Mouse (Mus musculus) CH12.LX (cell line): ENCODE results near the gene Nhsl1. TPM values are rescaled to one million over a fixed set of nuclear protein-coding genes. Genes with fewer than 3 reads are reported as not detected.

Source experiments
- DNase-seq: peaks from one replicate; pipeline ENCODE4 v3.0.0-alpha.2; 2013; ENCODE audit errors: extremely low read depth
- H3K27ac ChIP-seq: 2 replicates; pipeline ENCODE4 v1.5.1; 2012; ENCODE audit warnings: low read depth, mild to moderate bottlenecking, control low read depth, moderate library complexity; ENCODE audit not compliant: insufficient read depth
- H3K27me3 ChIP-seq: replicated peaks from 2 replicates; pipeline ENCODE3; 2012; ENCODE audit warnings: inconsistent platforms
- H3K36me3 ChIP-seq, 2 experiments: replicated peaks in 1 of 2; 2 replicates each; pipeline versions ENCODE3 to v1.6.1; 2012; ENCODE audit warnings: inconsistent platforms in 1 of 2, low read length in 1 of 2, mild to moderate bottlenecking in 1 of 2, mixed read lengths in 1 of 2, moderate library complexity in 1 of 2; ENCODE audit not compliant: control insufficient read depth in 1 of 2, insufficient read depth in 1 of 2
- H3K4me1 ChIP-seq, 2 experiments: 2 replicates each; pipeline ENCODE4 v1.6.1; 2012; ENCODE audit warnings: inconsistent platforms in 1 of 2, moderate library complexity in 1 of 2; ENCODE audit not compliant: insufficient read depth in 2 of 2, control insufficient read depth in 1 of 2
- H3K4me2 ChIP-seq: 2 replicates; pipeline ENCODE4 v1.6.1; 2012; ENCODE audit warnings: low read depth, mild to moderate bottlenecking, control low read depth; ENCODE audit not compliant: poor library complexity, insufficient read depth, severe bottlenecking
- H3K4me3 ChIP-seq, 3 experiments: fragments of 150-350 bp in 1 of 3; sonication (generic) in 1 of 3; replicated peaks in 1 of 3; 2 replicates each; pipeline versions ENCODE3 to v1.5.1; 2011 to 2012; ENCODE audit warnings: low read depth in 2 of 3, low read length in 2 of 3, mild to moderate bottlenecking in 2 of 3, moderate library complexity in 2 of 3, control low read depth in 1 of 3, improper control_type of control experiment in 1 of 3, inconsistent platforms in 1 of 3, mixed read lengths in 1 of 3; ENCODE audit not compliant: poor library complexity in 1 of 3
- H3K79me2 ChIP-seq: replicated peaks from 2 replicates; pipeline ENCODE4 v1.6.1; 2012; ENCODE audit warnings: mild to moderate bottlenecking, moderate library complexity; ENCODE audit not compliant: control insufficient read depth, poor library complexity, insufficient read depth, severe bottlenecking; ENCODE audit errors: extremely low read depth
- H3K9ac ChIP-seq: 2 replicates; pipeline ENCODE4 v1.6.1; 2012; ENCODE audit warnings: low read depth, mild to moderate bottlenecking, control low read depth, moderate library complexity; ENCODE audit not compliant: insufficient read depth
- H3K9me3 ChIP-seq: replicated peaks from 2 replicates; pipeline ENCODE3; 2012; ENCODE audit warnings: low read length, inconsistent platforms, mixed read lengths
- CHD2 ChIP-seq: IDR thresholded peaks from 2 replicates; pipeline ENCODE4 v1.6.1; 2011; ENCODE audit warnings: low read length, improper control_type of control experiment
- E2F4 ChIP-seq: IDR thresholded peaks from 2 replicates; pipeline ENCODE4 v1.6.1; 2011; ENCODE audit warnings: low read depth, low read length, improper control_type of control experiment; ENCODE audit not compliant: insufficient replicate concordance
- ELF1 ChIP-seq: IDR thresholded peaks from 2 replicates; pipeline ENCODE4 v1.6.1; 2014; ENCODE audit warnings: low read depth, mild to moderate bottlenecking, inconsistent platforms, low read length, improper control_type of control experiment
- ETS1 ChIP-seq: conservative IDR thresholded peaks from 2 replicates; pipeline ENCODE4 v1.6.1; 2012; ENCODE audit warnings: low read depth, mild to moderate bottlenecking, inconsistent platforms, low read length, improper control_type of control experiment, moderate library complexity
- GABPA ChIP-seq: IDR thresholded peaks from 2 replicates; pipeline ENCODE4 v1.6.1; 2012; ENCODE audit warnings: low read depth, low read length, improper control_type of control experiment, inconsistent platforms; ENCODE audit not compliant: insufficient replicate concordance
- HCFC1 ChIP-seq: IDR thresholded peaks from 2 replicates; pipeline ENCODE4 v1.6.1; 2012; ENCODE audit warnings: low read depth, mild to moderate bottlenecking, inconsistent platforms, low read length, improper control_type of control experiment
- JUN ChIP-seq: IDR thresholded peaks from 2 replicates; pipeline ENCODE4 v1.6.1; 2011; ENCODE audit warnings: low read depth, mild to moderate bottlenecking, low read length, improper control_type of control experiment, moderate library complexity; ENCODE audit not compliant: insufficient read depth
- KAT2A ChIP-seq: IDR thresholded peaks from 2 replicates; pipeline ENCODE4 v1.6.1; 2012; ENCODE audit warnings: low read length, improper control_type of control experiment, inconsistent platforms; ENCODE audit not compliant: insufficient replicate concordance
- MAFK ChIP-seq: IDR thresholded peaks from 2 replicates; pipeline ENCODE4 v1.6.1; 2011; ENCODE audit warnings: low read length, improper control_type of control experiment; ENCODE audit not compliant: insufficient replicate concordance
- MAX ChIP-seq: IDR thresholded peaks from 2 replicates; pipeline ENCODE4 v1.6.1; 2011; ENCODE audit warnings: low read length, improper control_type of control experiment
- MAZ ChIP-seq: IDR thresholded peaks from 2 replicates; pipeline ENCODE4 v1.6.1; 2012; ENCODE audit warnings: low read depth, mild to moderate bottlenecking, inconsistent platforms, low read length, improper control_type of control experiment, moderate library complexity
- MEF2A ChIP-seq: IDR thresholded peaks from 2 replicates; pipeline ENCODE4 v1.6.1; 2014; ENCODE audit warnings: low read depth, mild to moderate bottlenecking, inconsistent platforms, low read length, improper control_type of control experiment, borderline replicate concordance
- MXI1 ChIP-seq: IDR thresholded peaks from 2 replicates; pipeline ENCODE4 v1.6.1; 2011; ENCODE audit warnings: mild to moderate bottlenecking, low read depth, low read length, improper control_type of control experiment
- MYC ChIP-seq: IDR thresholded peaks from 2 replicates; pipeline ENCODE4 v1.6.1; 2011; ENCODE audit warnings: low read depth, mild to moderate bottlenecking, improper control_type of control experiment, low read length
- PAX5 ChIP-seq: IDR thresholded peaks from 2 replicates; pipeline ENCODE4 v1.6.1; 2012; ENCODE audit warnings: low read length, inconsistent platforms, mixed read lengths
- POLR2A ChIP-seq: IDR thresholded peaks from 2 replicates; pipeline ENCODE4 v1.6.1; 2011; ENCODE audit warnings: low read depth, mild to moderate bottlenecking, improper control_type of control experiment, low read length
- POLR2AphosphoS2 ChIP-seq: IDR thresholded peaks from 2 replicates; pipeline ENCODE4 v1.6.1; 2011; ENCODE audit warnings: low read depth, low read length, improper control_type of control experiment
- SMC3 ChIP-seq: IDR thresholded peaks from 2 replicates; pipeline ENCODE4 v1.6.1; 2011; ENCODE audit warnings: low read depth, low read length, improper control_type of control experiment
- TBP ChIP-seq: conservative IDR thresholded peaks from 2 replicates; pipeline ENCODE4 v1.6.1; 2011; ENCODE audit warnings: low read depth, low read length, improper control_type of control experiment
- TCF12 ChIP-seq: IDR thresholded peaks from 2 replicates; pipeline ENCODE4 v1.6.1; 2014; ENCODE audit warnings: low read depth, mild to moderate bottlenecking, inconsistent platforms, low read length, improper control_type of control experiment
- USF1 ChIP-seq: IDR thresholded peaks from 2 replicates; pipeline ENCODE4 v1.6.1; 2014; ENCODE audit warnings: low read depth, mild to moderate bottlenecking, inconsistent platforms, low read length, improper control_type of control experiment
- ZMIZ1 ChIP-seq: IDR thresholded peaks from 2 replicates; pipeline ENCODE4 v1.6.1; 2012; ENCODE audit warnings: low read depth, mild to moderate bottlenecking, inconsistent platforms, low read length, improper control_type of control experiment
- ZNF384 ChIP-seq: IDR thresholded peaks from 2 replicates; pipeline ENCODE4 v1.6.1; 2012; ENCODE audit warnings: low read depth, low read length, improper control_type of control experiment, inconsistent platforms
- dilution Hi-C: fragments of 300-500 bp; cut with MboI; formaldehyde crosslinking; loops from 2 replicates; pipeline ENCODE4 v1.14.3; 2020; ENCODE audit warnings: low sequenced_read_pairs; ENCODE audit not compliant: extremely low pct_unique_long_range_greater_than_20kb, extremely low pct_ligation_motif_present
- in situ Hi-C: fragments of 300-500 bp; cut with MboI; formaldehyde crosslinking; loops from 3 replicates; pipeline ENCODE4 v1.14.3; 2019; ENCODE audit warnings: low sequenced_read_pairs, low pct_ligation_motif_present, low pct_unique_long_range_greater_than_20kb, mixed read lengths
- polyA plus RNA-seq: library from polyadenylated mRNA; unstranded; fragments of >175 nt; gene quantifications from 2 replicates; pipeline ENCODE4 v1.2.1, GENCODE M21; 2012; ENCODE audit warnings: low read depth; ENCODE audit not compliant: insufficient read length
- total RNA-seq, 2 experiments: library from RNA; depleted of rRNA; stranded (reverse); fragments of 300-350 nt in 1 of 2; fragments of >200 nt in 1 of 2; gene quantifications; 2 replicates each; pipeline ENCODE4 v1.2.3; 2012 to 2014

Gene Nhsl1
- total and polyA plus RNA-seq, 3 experiments, result 0.13 to 0.19 (median 0.15) TPM

GRCm38 (mm10) chr10:18493010-18493894 is 174.5 kb downstream of the Nhsl1 start:
- no peak overlapping the region for H3K27ac ChIP-seq
- dilution Hi-C loops, result no loop called here
- no peak overlapping the region for H3K4me2 ChIP-seq
- H3K4me1 ChIP-seq, result peaks cover 0 to 2% of the 10 kb centered on the region in 2 experiments; a peak in 1 of 4 replicates
- in situ Hi-C loops, result no loop called here
- no peak for DNase-seq
- H3K4me3 ChIP-seq, result no peak overlapping the region
- H3K9ac ChIP-seq, result no peak overlapping the region
- H3K79me2 ChIP-seq, result no peaks in the 10 kb centered on the region
- H3K27me3 ChIP-seq, result no peaks in the 10 kb centered on the region
- TF ChIP-seq MYC (no peak), GABPA (no peak), KAT2A (no peak), CHD2 (no peak), E2F4 (no peak), MAZ (no peak), POLR2A (no peak), USF1 (no peak), MAFK (no peak), PAX5 (no peak), ZNF384 (no peak), ETS1 (no peak), TBP (no peak), HCFC1 (no peak), JUN (no peak), SMC3 (no peak), MXI1 (no peak), ELF1 (no peak)
- H3K9me3 ChIP-seq, result no peaks in the 10 kb centered on the region
- H3K36me3 ChIP-seq, result no peaks in the 10 kb centered on the region

GRCm38 (mm10) chr10:18494249-18494648 is 175.5 kb downstream of the Nhsl1 start:
- H3K36me3 ChIP-seq, result no peaks in the 10 kb centered on the region
- no peak for TF ChIP-seq MAZ
- no peak for TF ChIP-seq TBP
- no peak for TF ChIP-seq POLR2AphosphoS2
- no peak for TF ChIP-seq TCF12
- TF ChIP-seq MAX, result no peak
- TF ChIP-seq CHD2, result no peak
- no peak for TF ChIP-seq MEF2A
- no peak for TF ChIP-seq MAFK
- TF ChIP-seq ZMIZ1, result no peak
- no peak overlapping the region for H3K9ac ChIP-seq
- no peak for DNase-seq
- dilution Hi-C loops, result no loop called here
- H3K27me3 ChIP-seq, result no peaks in the 10 kb centered on the region
- no peak overlapping the region for H3K4me3 ChIP-seq
- in situ Hi-C loops, result no loop called here
- no peaks in the 10 kb centered on the region for H3K79me2 ChIP-seq
- H3K27ac ChIP-seq, result no peak overlapping the region
- peaks cover 0 to 2% of the 10 kb centered on the region in 2 experiments; a peak in 1 of 4 replicates for H3K4me1 ChIP-seq
- H3K9me3 ChIP-seq, result no peaks in the 10 kb centered on the region
- no peak overlapping the region for H3K4me2 ChIP-seq
